Mouse (Mus musculus): ENCODE measurements around the gene Ccdc155. TPM values are rescaled to one million over a fixed set of nuclear protein-coding genes. Genes with fewer than 3 reads are reported as not detected.
A peak's percentile ranks its signal among the peaks of the same experiment; 100 is the strongest.

Ccdc155 gene
- polyA plus RNA-seq, 1 experiment from 2014 or later: 0.95 TPM

DNA sequence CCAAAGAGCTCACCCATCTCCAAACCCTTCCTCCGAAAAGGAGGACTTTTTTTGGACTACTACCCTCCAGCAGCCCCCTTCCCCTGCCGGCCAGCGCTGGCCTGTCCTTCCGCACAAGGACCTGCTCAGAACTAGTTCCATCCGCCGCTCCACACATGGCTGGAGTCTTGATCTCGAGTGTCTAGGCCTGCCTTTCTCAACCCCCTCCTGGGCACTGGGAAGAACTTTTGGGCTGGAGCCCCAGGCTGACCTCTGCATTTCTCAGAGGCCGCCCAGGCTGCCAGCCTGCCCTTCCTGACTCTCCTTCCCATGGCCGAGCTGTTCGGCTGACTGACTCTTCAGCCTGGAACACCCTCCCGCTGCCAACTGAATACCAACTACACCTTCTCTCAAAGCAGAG lies 22.1 kb downstream of the Ccdc155 start:
- peak; percentile 24; the same call in 1 of the 2 replicates for ATAC-seq
- peak overlapping the region; percentile 61 for H3K4me2 ChIP-seq (ENCODE audit: low read length)
- peak overlapping the region; percentile 43 for H3K4me3 ChIP-seq (replicated peaks; ENCODE audit: low read length)
- peak overlapping the region; percentile 20; the same call in 1 of the 2 replicates for H3K9ac ChIP-seq (replicated peaks; ENCODE audit: low read depth, low read length)
- peaks cover 72% of the 10 kb centered on the region for H3K27me3 ChIP-seq (replicated peaks; ENCODE audit: control insufficient read depth, insufficient read depth, low read length)
- 9% methylated on average over 11 of the region's 11 CpGs for WGBS
- H3K4me1 ChIP-seq (replicated peaks; ENCODE audit: control insufficient read depth, insufficient read depth, low read length): peaks cover 13% of the 10 kb centered on the region
- H3K36me3 ChIP-seq (ENCODE audit: control insufficient read depth, insufficient read depth): no peaks in the 10 kb centered on the region
- H3K9me3 ChIP-seq (ENCODE audit: control insufficient read depth, low read length): no peaks in the 10 kb centered on the region
- H3K27ac ChIP-seq (ENCODE audit: low read length): no peak overlapping the region

DNA sequence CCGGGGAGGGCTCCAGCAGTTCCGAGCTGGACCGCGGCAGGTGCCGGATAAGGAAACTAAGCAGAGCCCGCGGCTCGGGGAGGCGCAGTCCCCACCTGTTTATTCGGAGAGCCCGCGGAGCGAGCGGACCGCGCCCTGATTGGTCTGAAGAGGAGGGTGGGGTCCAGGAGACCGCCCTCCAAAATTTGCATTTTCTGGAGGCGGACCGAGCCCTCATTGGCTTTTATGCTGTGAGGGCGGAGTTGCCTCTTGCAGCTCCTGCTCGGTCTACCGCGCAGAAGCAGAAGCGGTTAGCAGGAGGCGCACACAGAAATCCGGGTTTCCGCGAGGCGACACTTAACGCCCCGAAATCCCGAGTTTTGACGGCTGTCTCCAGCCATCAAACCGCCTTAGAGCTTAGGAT lies 22.5 kb downstream of the Ccdc155 start:
- peak overlapping the region; percentile 20; the same call in 1 of the 2 replicates for H3K9ac ChIP-seq (replicated peaks; ENCODE audit: low read depth, low read length)
- under 1% methylated on average over 34 of the region's 34 CpGs for WGBS

DNA sequence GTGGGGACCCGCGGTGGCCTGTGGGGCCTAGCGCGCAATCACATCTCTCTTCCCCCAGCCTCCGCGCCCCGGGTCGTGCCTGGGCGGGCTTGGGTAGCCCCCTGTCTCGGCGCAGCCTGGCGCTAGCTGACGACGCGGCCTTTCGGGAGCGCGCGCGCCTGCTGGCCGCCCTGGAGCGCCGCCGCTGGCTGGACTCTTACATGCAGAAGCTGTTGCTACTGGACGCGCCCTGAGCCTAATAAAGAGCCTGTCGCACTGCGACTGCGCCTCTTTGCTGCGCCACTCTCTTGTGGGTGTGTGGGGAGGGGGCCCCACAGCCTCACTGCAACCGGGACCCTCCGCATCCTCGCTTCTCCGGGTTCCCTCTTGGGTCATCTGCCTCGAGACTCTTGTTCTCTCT lies 23.2 kb downstream of the Ccdc155 start:
- 4% methylated on average over 27 of the region's 35 CpGs for WGBS
- Histone ChIP-seq H3K27me3 (replicated peaks; ENCODE audit: control insufficient read depth, insufficient read depth, low read length) (peaks cover 77% of the 10 kb centered on the region), H3K36me3 (ENCODE audit: control insufficient read depth, insufficient read depth) (no peaks in the 10 kb centered on the region), H3K9ac (replicated peaks; ENCODE audit: low read depth, low read length) (no peak overlapping the region), H3K4me2 (ENCODE audit: low read length) (peak overlapping the region; percentile 61), H3K4me1 (replicated peaks; ENCODE audit: control insufficient read depth, insufficient read depth, low read length) (peaks cover 14% of the 10 kb centered on the region), H3K9me3 (ENCODE audit: control insufficient read depth, low read length) (no peaks in the 10 kb centered on the region), H3K27ac (ENCODE audit: low read length) (no peak overlapping the region), H3K4me3 (replicated peaks; ENCODE audit: low read length) (peak overlapping the region; percentile 14)
- ATAC-seq: no peak

More for the DNA sequence above, 22.5 kb downstream of the Ccdc155 start:
- H3K4me2 ChIP-seq (ENCODE audit: low read length): peak overlapping the region; percentile 61
- H3K36me3 ChIP-seq (ENCODE audit: control insufficient read depth, insufficient read depth): no peaks in the 10 kb centered on the region
- no peak overlapping the region for H3K27ac ChIP-seq (ENCODE audit: low read length)
- ATAC-seq: peak; percentile 96
- H3K4me3 ChIP-seq (replicated peaks; ENCODE audit: low read length): peak overlapping the region; percentile 43
- H3K27me3 ChIP-seq (replicated peaks; ENCODE audit: control insufficient read depth, insufficient read depth, low read length): peaks cover 76% of the 10 kb centered on the region
- no peaks in the 10 kb centered on the region for H3K9me3 ChIP-seq (ENCODE audit: control insufficient read depth, low read length)
- H3K4me1 ChIP-seq (replicated peaks; ENCODE audit: control insufficient read depth, insufficient read depth, low read length): peaks cover 13% of the 10 kb centered on the region

DNA sequence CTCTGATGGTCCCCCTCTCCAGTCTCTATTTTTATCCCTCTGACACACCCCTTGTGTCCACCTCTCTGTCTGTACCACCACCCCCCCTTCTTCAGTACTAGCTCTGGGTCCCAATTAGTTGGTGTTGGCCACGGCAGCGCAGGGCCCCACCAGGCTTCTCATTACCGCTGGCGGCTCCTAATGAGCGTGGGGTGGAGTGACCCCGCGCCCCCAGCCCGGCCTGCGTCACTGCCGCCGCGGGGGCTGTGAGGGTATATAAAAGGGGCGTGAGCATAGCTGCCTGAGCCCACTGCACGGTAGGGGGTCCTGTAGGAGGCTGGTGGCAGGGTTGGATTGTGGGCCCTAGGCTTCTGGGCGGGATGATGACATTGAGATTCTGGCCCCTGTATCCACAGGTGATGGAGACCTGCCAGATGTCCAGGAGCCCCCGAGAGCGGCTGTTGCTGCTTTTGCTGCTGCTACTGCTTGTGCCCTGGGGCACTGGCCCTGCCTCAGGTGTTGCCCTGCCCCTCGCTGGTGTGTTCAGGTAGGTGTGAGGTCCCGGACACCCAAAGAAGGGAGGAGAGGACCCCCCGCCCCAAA lies 23.7 kb downstream of the Ccdc155 start, which contains the start of gene Pth2:
Pth2 (plus strand) TSS at position 100 of the 582 bp plus-strand sequence.
- Histone ChIP-seq H3K27ac (ENCODE audit: low read length) (no peak within 1 kb of the TSS), H3K4me2 (ENCODE audit: low read length) (peak within 1 kb of the TSS; percentile 61), H3K4me1 (replicated peaks; ENCODE audit: control insufficient read depth, insufficient read depth, low read length) (peaks cover 20% of the 10 kb centered on the region), H3K27me3 (replicated peaks; ENCODE audit: control insufficient read depth, insufficient read depth, low read length) (peaks cover 81% of the 10 kb centered on the region), H3K4me3 (replicated peaks; ENCODE audit: low read length) (peak within 1 kb of the TSS; percentile 43), H3K9me3 (ENCODE audit: control insufficient read depth, low read length) (no peaks in the 10 kb centered on the region), H3K9ac (replicated peaks; ENCODE audit: low read depth, low read length) (no peak within 1 kb of the TSS), H3K36me3 (ENCODE audit: control insufficient read depth, insufficient read depth) (no peaks in the 10 kb centered on the region)
- no peak for ATAC-seq
- 11% methylated on average over 19 of the region's 20 CpGs for WGBS

DNA sequence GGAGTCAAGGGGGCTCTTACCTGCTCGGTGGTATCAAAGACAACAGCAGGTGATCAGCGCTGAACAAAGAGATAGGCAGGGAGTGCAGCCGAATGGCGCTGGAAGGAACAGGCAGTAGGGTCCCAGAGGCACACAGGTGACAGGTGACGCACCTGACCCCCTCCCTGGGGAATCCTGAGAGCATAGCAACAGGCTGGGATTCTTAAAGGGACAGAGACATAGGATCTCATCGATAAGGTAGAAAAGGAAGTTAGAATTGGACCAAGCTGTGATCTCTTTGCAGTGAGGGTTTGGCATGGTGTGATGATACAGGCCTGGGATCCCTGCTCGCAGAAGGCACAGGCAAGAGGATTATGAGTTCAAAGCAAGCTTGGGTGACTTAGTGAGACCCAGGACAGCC lies 25.2 kb downstream of the Ccdc155 start, which contains the start of gene Gfy:
Gfy (minus strand) TSS at position 101 of the 400 bp plus-strand sequence.
- H3K36me3 ChIP-seq (ENCODE audit: control insufficient read depth, insufficient read depth): no peaks in the 10 kb centered on the region
- 20% methylated on average over 7 of the region's 7 CpGs for WGBS

DNA sequence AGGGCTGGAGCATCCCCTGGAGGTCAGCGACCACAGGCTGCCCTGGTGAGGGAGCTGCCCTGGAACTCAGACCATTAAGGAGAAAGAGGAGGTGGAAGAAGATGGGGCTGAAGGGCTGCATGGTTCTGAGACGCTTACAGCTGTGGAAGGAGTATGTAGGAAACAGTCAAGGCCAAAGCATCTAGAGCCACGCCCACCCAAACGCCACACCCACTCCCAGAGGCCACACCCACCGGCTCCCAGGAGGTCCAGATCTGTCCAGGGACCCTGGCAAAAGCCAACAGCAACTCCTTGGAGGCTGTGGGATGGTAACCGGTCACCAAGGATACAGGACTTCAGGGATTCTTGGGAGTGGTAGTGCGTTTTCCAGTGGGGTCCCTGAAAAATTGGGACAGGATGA lies 26.1 kb downstream of the Ccdc155 start:
- H3K36me3 ChIP-seq (ENCODE audit: control insufficient read depth, insufficient read depth): no peaks in the 10 kb centered on the region
- no peak overlapping the region for H3K4me2 ChIP-seq (ENCODE audit: low read length)
- 18% methylated on average over 7 of the region's 7 CpGs for whole genome bisulfite sequencing
- no peak overlapping the region for H3K9ac ChIP-seq (replicated peaks; ENCODE audit: low read depth, low read length)
- H3K27ac ChIP-seq (ENCODE audit: low read length): no peak overlapping the region
- ATAC-seq: no peak
- H3K4me1 ChIP-seq (replicated peaks; ENCODE audit: control insufficient read depth, insufficient read depth, low read length): peaks cover 22% of the 10 kb centered on the region
- no peaks in the 10 kb centered on the region for H3K9me3 ChIP-seq (ENCODE audit: control insufficient read depth, low read length)
- no peak overlapping the region for H3K4me3 ChIP-seq (replicated peaks; ENCODE audit: low read length)
- peaks cover 86% of the 10 kb centered on the region for H3K27me3 ChIP-seq (replicated peaks; ENCODE audit: control insufficient read depth, insufficient read depth, low read length)

More for the DNA sequence above, 25.2 kb downstream of the Ccdc155 start, which contains the start of gene Gfy:
- Histone ChIP-seq H3K27me3 (replicated peaks; ENCODE audit: control insufficient read depth, insufficient read depth, low read length) (peaks cover 89% of the 10 kb centered on the region), H3K4me1 (replicated peaks; ENCODE audit: control insufficient read depth, insufficient read depth, low read length) (peaks cover 22% of the 10 kb centered on the region), H3K9ac (replicated peaks; ENCODE audit: low read depth, low read length) (no peak within 1 kb of the TSS), H3K9me3 (ENCODE audit: control insufficient read depth, low read length) (no peaks in the 10 kb centered on the region), H3K4me3 (replicated peaks; ENCODE audit: low read length) (no peak within 1 kb of the TSS), H3K27ac (ENCODE audit: low read length) (no peak within 1 kb of the TSS), H3K4me2 (ENCODE audit: low read length) (no peak within 1 kb of the TSS)
- ATAC-seq: no peak

DNA sequence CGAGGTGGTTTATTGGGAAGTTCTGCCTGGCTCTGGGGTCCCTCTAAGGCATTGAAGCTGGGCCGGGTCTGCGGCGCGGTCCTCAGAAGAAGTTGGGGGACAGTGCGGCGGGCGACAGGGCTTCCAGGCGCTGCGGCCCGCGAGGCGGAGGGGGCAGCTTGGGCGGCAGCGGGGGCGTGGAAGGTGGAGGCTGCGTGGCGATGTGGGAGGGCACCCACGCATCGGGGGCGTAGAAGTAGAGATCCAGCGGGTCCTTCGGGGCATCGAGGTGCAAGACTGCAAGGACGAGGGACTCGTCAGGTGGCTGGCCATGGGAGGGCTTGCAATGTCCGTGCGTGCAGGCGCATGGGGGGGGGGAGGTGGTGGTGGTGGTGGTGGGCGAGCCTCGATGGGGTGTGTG lies 28.3 kb downstream of the Ccdc155 start:
- WGBS: under 1% methylated on average over 31 of the region's 31 CpGs
- peaks cover 11% of the 10 kb centered on the region for H3K4me1 ChIP-seq (replicated peaks; ENCODE audit: control insufficient read depth, insufficient read depth, low read length)
- 0 out of 2 replicates have a peak, but pooled peaks cover 2% of the 10 kb centered on the region for H3K36me3 ChIP-seq (ENCODE audit: control insufficient read depth, insufficient read depth)
- no peaks in the 10 kb centered on the region for H3K9me3 ChIP-seq (ENCODE audit: control insufficient read depth, low read length)
- peaks cover 75% of the 10 kb centered on the region for H3K27me3 ChIP-seq (replicated peaks; ENCODE audit: control insufficient read depth, insufficient read depth, low read length)
- peak; percentile 23; the same call in 1 of the 2 replicates for ATAC-seq
- H3K9ac ChIP-seq (replicated peaks; ENCODE audit: low read depth, low read length): no peak overlapping the region
- H3K4me3 ChIP-seq (replicated peaks; ENCODE audit: low read length): peak overlapping the region; percentile 10; the same call in 1 of the 2 replicates
- H3K4me2 ChIP-seq (ENCODE audit: low read length): peak overlapping the region; percentile 39
- H3K27ac ChIP-seq (ENCODE audit: low read length): no peak overlapping the region

DNA sequence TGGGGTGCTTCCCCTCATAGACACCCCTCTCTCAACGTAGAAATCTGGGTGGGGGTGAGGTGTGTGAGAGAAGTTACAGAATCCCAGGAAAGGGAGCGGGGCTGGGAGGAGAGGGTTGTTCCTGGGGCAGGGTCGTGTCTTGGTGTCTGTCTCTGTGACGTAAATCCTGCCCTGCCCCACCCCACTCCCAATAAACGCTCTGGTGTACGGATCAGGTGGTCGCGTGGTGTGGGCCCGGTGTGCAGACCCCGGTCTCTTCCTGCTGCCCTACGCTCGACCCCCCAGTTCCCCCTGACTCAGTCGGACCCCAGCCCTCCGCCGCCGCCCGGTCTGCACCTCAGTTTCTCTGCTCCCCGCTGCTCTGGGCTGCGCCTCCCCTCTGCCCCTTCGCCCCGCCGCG lies 28.8 kb downstream of the Ccdc155 start:
- no peak overlapping the region for H3K4me3 ChIP-seq (replicated peaks; ENCODE audit: low read length)
- H3K4me2 ChIP-seq (ENCODE audit: low read length): peak overlapping the region; percentile 39
- ATAC-seq: 0 out of 2 replicates have a peak, but pooled peaks have one; percentile 10
- WGBS: under 1% methylated on average over 23 of the region's 23 CpGs
- H3K36me3 ChIP-seq (ENCODE audit: control insufficient read depth, insufficient read depth): 0 out of 2 replicates have a peak, but pooled peaks cover 2% of the 10 kb centered on the region
- no peaks in the 10 kb centered on the region for H3K9me3 ChIP-seq (ENCODE audit: control insufficient read depth, low read length)
- no peak overlapping the region for H3K27ac ChIP-seq (ENCODE audit: low read length)
- no peak overlapping the region for H3K9ac ChIP-seq (replicated peaks; ENCODE audit: low read depth, low read length)
- H3K4me1 ChIP-seq (replicated peaks; ENCODE audit: control insufficient read depth, insufficient read depth, low read length): peaks cover 9% of the 10 kb centered on the region
- peaks cover 71% of the 10 kb centered on the region for H3K27me3 ChIP-seq (replicated peaks; ENCODE audit: control insufficient read depth, insufficient read depth, low read length)

DNA sequence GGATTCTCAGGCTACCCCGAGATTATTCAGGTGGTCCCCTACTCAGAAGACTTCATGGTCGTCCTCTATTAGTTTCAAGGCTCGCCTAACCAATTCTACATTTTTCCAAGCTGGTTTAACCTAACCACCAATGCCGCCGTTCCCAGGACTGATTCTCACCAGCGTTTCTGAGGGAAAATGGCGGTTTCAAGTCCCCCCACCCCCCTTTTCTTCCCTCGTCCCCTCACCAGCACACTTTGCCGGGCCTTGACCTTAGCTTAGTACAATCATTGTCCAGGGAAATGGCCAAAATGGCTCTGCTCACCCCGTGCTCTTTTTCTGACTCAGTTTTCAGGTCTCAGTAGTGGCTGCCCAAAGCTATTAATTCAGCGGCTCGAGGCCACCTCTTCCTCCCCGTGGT lies 29.3 kb downstream of the Ccdc155 start:
- Histone ChIP-seq H3K4me3 (replicated peaks; ENCODE audit: low read length) (no peak overlapping the region), H3K27ac (ENCODE audit: low read length) (no peak overlapping the region), H3K27me3 (replicated peaks; ENCODE audit: control insufficient read depth, insufficient read depth, low read length) (peaks cover 66% of the 10 kb centered on the region), H3K9me3 (ENCODE audit: control insufficient read depth, low read length) (no peaks in the 10 kb centered on the region), H3K9ac (replicated peaks; ENCODE audit: low read depth, low read length) (no peak overlapping the region), H3K4me1 (replicated peaks; ENCODE audit: control insufficient read depth, insufficient read depth, low read length) (peaks cover 9% of the 10 kb centered on the region), H3K4me2 (ENCODE audit: low read length) (no peak overlapping the region), H3K36me3 (ENCODE audit: control insufficient read depth, insufficient read depth) (0 out of 2 replicates have a peak, but pooled peaks cover 2% of the 10 kb centered on the region)
- WGBS: 4% methylated on average over 13 of the region's 13 CpGs
- ATAC-seq: no peak

Data from forebrain, embryonic 16.5 days (tissue).